Mouse (Mus musculus) G1E (cell line): ENCODE data around the gene Hnrnpu. TPM values are rescaled to one million over a fixed set of nuclear protein-coding genes. Genes with fewer than 3 reads are reported as not detected.
A peak's percentile ranks its signal among the peaks of the same experiment; 100 is the strongest.

Experiments used
- ATAC-seq: 2 replicates; pipeline ENCODE4 v1.8.0; 2016; ENCODE audit warnings: mild to moderate bottlenecking; ENCODE audit not compliant: insufficient number of reproducible peaks, poor library complexity, low FRiP score, severe bottlenecking; ENCODE audit errors: extremely low read depth
- DNase-seq: peaks from one replicate; pipeline ENCODE4 v3.0.0; 2012; ENCODE audit warnings: low spot score
- H3K27me3 ChIP-seq: 2 replicates; pipeline ENCODE4 v1.6.1; 2012; ENCODE audit warnings: mild to moderate bottlenecking, low read length, inconsistent platforms; ENCODE audit not compliant: insufficient read depth
- H3K36me3 ChIP-seq: replicated peaks from 2 replicates; pipeline ENCODE3; 2012; ENCODE audit warnings: mild to moderate bottlenecking, inconsistent platforms
- H3K4me1 ChIP-seq: 2 replicates; pipeline ENCODE4 v1.6.1; 2012; ENCODE audit warnings: low read depth, low read length, inconsistent platforms, mixed read lengths; ENCODE audit not compliant: insufficient read depth
- H3K4me3 ChIP-seq: 2 replicates; pipeline ENCODE4 v1.5.1; 2012; ENCODE audit warnings: low read depth, mild to moderate bottlenecking, inconsistent platforms, low read length, moderate library complexity, mixed read lengths
- H3K9me3 ChIP-seq: replicated peaks from 2 replicates; pipeline ENCODE4 v1.6.1; 2012; ENCODE audit warnings: inconsistent platforms
- CTCF ChIP-seq: IDR thresholded peaks from 2 replicates; pipeline ENCODE4 v1.5.1; 2012; ENCODE audit warnings: low read depth, low read length, inconsistent platforms, mixed read lengths
- GATA1 ChIP-seq: IDR thresholded peaks from 2 replicates; pipeline ENCODE4 v1.6.1; 2012; ENCODE audit warnings: borderline replicate concordance, low read length, inconsistent platforms, mixed read lengths
- GATA2 ChIP-seq: IDR thresholded peaks from 2 replicates; pipeline ENCODE4 v1.6.1; 2012; ENCODE audit warnings: low read depth, low read length, inconsistent platforms, borderline replicate concordance
- POLR2AphosphoS5 ChIP-seq: IDR thresholded peaks from 2 replicates; pipeline ENCODE4 v1.6.1; 2012; ENCODE audit warnings: low read depth, low read length, inconsistent platforms; ENCODE audit not compliant: insufficient replicate concordance
- TAL1 ChIP-seq: conservative IDR thresholded peaks from 2 replicates; pipeline ENCODE4 v1.6.1; 2012; ENCODE audit warnings: low read depth, low read length, inconsistent platforms, mixed read lengths
- polyA plus RNA-seq: library from polyadenylated mRNA; stranded (reverse); fragments of >175 nt; gene quantifications from 2 replicates; pipeline ENCODE4 v1.2.3, GENCODE M21; 2012
- total RNA-seq, 2 experiments: library from RNA; stranded (forward) in 1 of 2; stranded (reverse) in 1 of 2; fragments of 200-1000 nt in 1 of 2; fragments of >200 nt in 1 of 2; fragmentation: Nextera tagmentation in 1 of 2; gene quantifications; 2 replicates each; pipeline ENCODE4 v1.2.3; 2014 to 2017

Gene Hnrnpu
- total RNA-seq (2014; fragmentation: Nextera tagmentation) (932 and 945 TPM in 2 replicates), total RNA-seq (2017) (331 and 441 TPM in 2 replicates), polyA plus RNA-seq (726 and 956 TPM in 2 replicates)

DNA sequence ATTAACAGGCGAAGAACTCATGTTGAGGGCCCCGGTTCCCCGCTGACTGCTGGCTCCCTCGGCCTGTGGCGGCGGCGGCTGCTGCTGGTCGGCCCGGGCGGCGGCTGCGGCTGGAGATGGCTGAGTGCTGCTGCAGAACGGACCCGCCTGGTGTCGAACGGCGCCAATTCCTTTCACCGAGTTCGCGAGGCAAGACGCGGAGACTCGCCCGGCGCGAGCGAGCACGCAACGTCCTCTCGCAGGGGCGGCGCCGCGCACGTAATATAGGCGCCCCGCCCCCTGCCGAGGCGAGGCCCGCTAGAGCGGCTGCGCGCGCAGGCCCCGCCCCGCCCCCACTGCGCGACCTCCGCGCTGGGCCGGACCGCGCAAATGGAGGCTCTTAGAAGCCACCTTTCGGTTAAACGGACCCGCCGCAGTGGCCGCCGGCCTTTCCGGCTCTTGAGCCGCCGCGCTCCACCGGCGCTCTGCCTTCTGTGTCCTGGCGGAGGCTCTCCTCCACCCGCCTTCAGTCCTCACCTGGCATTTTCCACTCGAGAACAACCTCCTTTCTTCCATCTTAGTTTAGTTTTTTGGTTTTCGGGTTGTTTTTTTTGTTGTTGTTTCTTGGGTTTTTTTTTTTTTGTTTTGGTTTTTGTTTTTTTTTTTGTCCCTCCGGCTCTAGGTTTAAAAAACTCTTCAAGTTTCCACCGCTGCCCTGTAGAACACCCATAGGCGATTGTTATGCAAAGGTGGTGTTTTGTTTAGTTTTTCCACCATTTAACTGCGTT, at the start of gene Hnrnpu:
Hnrnpu (minus strand) TSS at position 247 of the 767 bp plus-strand sequence.
- peak; percentile 59 for ATAC-seq

GRCm38 (mm10) chr1:178382165-178382564, 44.6 kb upstream of the Hnrnpu start:
- no peaks in the 10 kb centered on the region for H3K9me3 ChIP-seq
- peaks cover 34% of the 10 kb centered on the region for H3K4me1 ChIP-seq
- TF ChIP-seq POLR2AphosphoS5 = no peak
- TF ChIP-seq CTCF = no peak
- TF ChIP-seq TAL1 = no peak
- H3K4me3 ChIP-seq = no peak overlapping the region
- H3K27me3 ChIP-seq = peaks cover 2% of the 10 kb centered on the region; the same call in 1 of the 2 replicates
- H3K36me3 ChIP-seq = no peaks in the 10 kb centered on the region
- ATAC-seq = no peak; the same call in 1 of the 2 replicates
- DNase-seq = no peak

More for the DNA sequence above, at the start of gene Hnrnpu:
- DNase-seq = peak; percentile 84
- Histone ChIP-seq H3K4me3 (peak within 1 kb of the TSS; percentile 100), H3K27me3 (no peaks in the 10 kb centered on the region), H3K36me3 (peaks cover 33% of the 10 kb centered on the region), H3K4me1 (peaks cover 22% of the 10 kb centered on the region), H3K9me3 (no peaks in the 10 kb centered on the region)
- TF ChIP-seq GATA1 = no peak
- no peak for TF ChIP-seq GATA2
- no peak for TF ChIP-seq POLR2AphosphoS5
- no peak for TF ChIP-seq CTCF
- no peak for TF ChIP-seq TAL1

GRCm38 (mm10) chr1:178379224-178379623, 41.6 kb upstream of the Hnrnpu start:
- H3K4me3 ChIP-seq = no peak overlapping the region
- ATAC-seq = no peak
- TF ChIP-seq GATA2 (no peak), POLR2AphosphoS5 (no peak), CTCF (no peak), GATA1 (no peak), TAL1 (no peak)

GRCm38 (mm10) chr1:178378115-178378514, 40.5 kb upstream of the Hnrnpu start:
- Histone ChIP-seq H3K36me3 (no peaks in the 10 kb centered on the region), H3K27me3 (no peaks in the 10 kb centered on the region), H3K4me1 (peaks cover 35% of the 10 kb centered on the region), H3K9me3 (no peaks in the 10 kb centered on the region), H3K4me3 (no peak overlapping the region)
- TF ChIP-seq TAL1 = peak; percentile 19; the same call in 1 of the 2 replicates
- TF ChIP-seq GATA1 = no peak
- DNase-seq = no peak
- ATAC-seq = peak; percentile 61

More at GRCm38 (mm10) chr1:178379224-178379623, 41.6 kb upstream of the Hnrnpu start:
- Histone ChIP-seq H3K9me3 (no peaks in the 10 kb centered on the region), H3K27me3 (no peaks in the 10 kb centered on the region), H3K36me3 (no peaks in the 10 kb centered on the region), H3K4me1 (peaks cover 38% of the 10 kb centered on the region)
- no peak for DNase-seq

- Histone ChIP-seq H3K27me3 (no peaks in the 10 kb centered on the region), H3K9me3 (no peaks in the 10 kb centered on the region), H3K4me3 (no peak overlapping the region), H3K36me3 (peaks cover 2% of the 10 kb centered on the region), H3K4me1 (peaks cover 27% of the 10 kb centered on the region)
- no peak for DNase-seq
- TF ChIP-seq TAL1 (no peak), GATA2 (no peak), GATA1 (no peak), CTCF (no peak), POLR2AphosphoS5 (no peak)
- ATAC-seq = no peak
Observed at GRCm38 (mm10) chr1:178376907-178377306, 39.3 kb upstream of the Hnrnpu start.

DNA sequence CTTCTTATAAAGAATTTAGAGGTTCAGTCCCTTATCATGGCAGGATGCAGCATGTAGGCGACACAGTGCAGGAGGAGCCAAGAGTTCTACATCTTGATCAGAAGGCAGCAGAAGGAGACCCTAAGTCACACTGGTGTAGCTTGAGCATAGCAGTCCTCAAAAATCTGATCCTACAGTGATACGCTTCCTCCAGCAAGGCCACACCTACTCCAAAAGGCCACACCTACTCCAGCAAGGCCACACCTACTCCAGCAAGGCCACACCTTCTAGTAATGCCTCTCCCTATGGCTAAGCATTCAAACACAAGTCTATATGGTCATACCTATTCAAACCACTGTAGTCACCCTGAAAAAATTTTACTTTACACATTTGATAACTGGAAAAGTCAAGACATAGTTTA, 38.5 kb upstream of the Hnrnpu start:
- ATAC-seq (no peak), DNase-seq (no peak)
- TF ChIP-seq TAL1 (no peak), POLR2AphosphoS5 (no peak), CTCF (no peak), GATA1 (no peak), GATA2 (no peak)

More for the DNA sequence above, 38.5 kb upstream of the Hnrnpu start:
- no peaks in the 10 kb centered on the region for H3K27me3 ChIP-seq
- H3K36me3 ChIP-seq = peaks cover 2% of the 10 kb centered on the region
- peaks cover 24% of the 10 kb centered on the region for H3K4me1 ChIP-seq
- no peaks in the 10 kb centered on the region for H3K9me3 ChIP-seq
- H3K4me3 ChIP-seq = no peak overlapping the region
